Mouse (Mus musculus) G1E-ER4 (cell line): ENCODE results near the gene Il10. TPM values are rescaled to one million over a fixed set of nuclear protein-coding genes. Genes with fewer than 3 reads are reported as not detected.

ENCODE experiments used
- GATA1 ChIP-seq: IDR thresholded peaks from one replicate; pipeline ENCODE4 v1.8.0; 2012; ENCODE audit warnings: low read length, inconsistent platforms
- polyA plus RNA-seq: library from polyadenylated mRNA; stranded (reverse); fragments of >175 nt; gene quantifications from 2 replicates; pipeline ENCODE4 v1.2.3, GENCODE M21; 2012

The Il10 gene
- polyA plus RNA-seq: not detected in 2 replicates

GRCm38 (mm10) chr1:131019492-131020098 is at the start of gene Il10:
TSS of gene Il10 (plus strand) at chr1:131019845.
- no peak for TF ChIP-seq GATA1

GRCm38 (mm10) chr1:130979455-130979854 is 40.2 kb upstream of the Il10 start:
- no peak for TF ChIP-seq GATA1

- TF ChIP-seq GATA1: no peak
Measured at GRCm38 (mm10) chr1:130984441-130984840, 35.2 kb upstream of the Il10 start.

- TF ChIP-seq GATA1: no peak
Measured at GRCm38 (mm10) chr1:130987001-130987400, 32.6 kb upstream of the Il10 start.

- no peak for TF ChIP-seq GATA1
Measured at GRCm38 (mm10) chr1:130987418-130987817, 32.2 kb upstream of the Il10 start.

GRCm38 (mm10) chr1:130989331-130989730 is 30.3 kb upstream of the Il10 start:
- no peak for TF ChIP-seq GATA1

- no peak for TF ChIP-seq GATA1
Measured at GRCm38 (mm10) chr1:130990448-130990847, 29.2 kb upstream of the Il10 start.

- no peak for TF ChIP-seq GATA1
Measured at GRCm38 (mm10) chr1:130993574-130994154, 26.0 kb upstream of the Il10 start.

GRCm38 (mm10) chr1:130995515-130995914 is 24.1 kb upstream of the Il10 start:
- no peak for TF ChIP-seq GATA1

GRCm38 (mm10) chr1:130996356-130996755 is 23.3 kb upstream of the Il10 start:
- no peak for TF ChIP-seq GATA1

- TF ChIP-seq GATA1: no peak
Measured at GRCm38 (mm10) chr1:130997441-130997840, 22.2 kb upstream of the Il10 start.

- TF ChIP-seq GATA1: no peak
Measured at GRCm38 (mm10) chr1:130998321-130998720, 21.3 kb upstream of the Il10 start.

- no peak for TF ChIP-seq GATA1
Measured at GRCm38 (mm10) chr1:130999708-131000107, 19.9 kb upstream of the Il10 start.

GRCm38 (mm10) chr1:131000296-131000695 is 19.3 kb upstream of the Il10 start:
- TF ChIP-seq GATA1: no peak

- no peak for TF ChIP-seq GATA1
Measured at GRCm38 (mm10) chr1:131002561-131002960, 17.1 kb upstream of the Il10 start.

- TF ChIP-seq GATA1: no peak
Measured at GRCm38 (mm10) chr1:131003037-131003922, 16.4 kb upstream of the Il10 start.
